Mouse (Mus musculus) urinary bladder, postnatal 10 days (tissue): ENCODE results near the gene Eno2.
"Not testable (repeated sequence)": the region's sequence is repeated elsewhere in the genome, so short reads cannot be mapped to it uniquely, and the experiment has no call there.

ENCODE experiments used
- DNase-seq: peaks from one replicate; pipeline ENCODE4 v3.0.0; 2022; ENCODE audit warnings: low spot score

The Eno2 gene

DNA sequence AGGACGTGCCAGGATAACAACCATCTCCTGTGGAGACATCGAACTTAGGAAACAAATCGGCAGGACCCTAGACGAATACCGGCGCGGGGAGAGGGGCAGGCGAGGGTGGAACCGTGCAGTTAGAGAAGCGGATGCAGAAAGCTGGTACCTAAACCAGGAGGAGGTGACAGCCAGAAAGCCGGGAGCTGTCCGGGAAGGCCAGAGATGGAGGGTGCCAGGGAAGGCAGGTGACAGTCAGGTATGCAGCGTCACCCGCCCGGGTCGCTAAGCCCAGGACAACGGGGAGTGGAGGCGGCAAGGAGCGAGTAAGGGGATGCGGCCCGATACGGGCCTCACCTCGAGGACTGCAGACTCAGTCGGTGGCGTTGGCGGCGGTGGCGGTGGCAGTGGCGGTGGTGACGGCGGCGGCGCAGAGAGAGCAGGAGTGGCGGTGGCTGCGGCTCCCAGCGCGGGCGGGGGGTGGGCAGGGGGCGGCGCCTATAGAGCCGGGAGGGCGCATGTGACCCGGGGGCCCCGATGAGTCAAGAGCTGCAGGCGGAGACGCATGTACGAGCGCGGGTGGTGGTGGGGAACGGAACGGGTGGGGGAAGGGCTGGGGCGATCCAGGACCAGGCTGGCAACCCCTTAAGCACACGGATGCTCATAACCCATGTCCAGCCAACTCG, at the start of gene Eno2:
Eno2 (minus strand) TSS at position 573 of the 665 bp plus-strand sequence.
- no peak for DNase-seq

DNA sequence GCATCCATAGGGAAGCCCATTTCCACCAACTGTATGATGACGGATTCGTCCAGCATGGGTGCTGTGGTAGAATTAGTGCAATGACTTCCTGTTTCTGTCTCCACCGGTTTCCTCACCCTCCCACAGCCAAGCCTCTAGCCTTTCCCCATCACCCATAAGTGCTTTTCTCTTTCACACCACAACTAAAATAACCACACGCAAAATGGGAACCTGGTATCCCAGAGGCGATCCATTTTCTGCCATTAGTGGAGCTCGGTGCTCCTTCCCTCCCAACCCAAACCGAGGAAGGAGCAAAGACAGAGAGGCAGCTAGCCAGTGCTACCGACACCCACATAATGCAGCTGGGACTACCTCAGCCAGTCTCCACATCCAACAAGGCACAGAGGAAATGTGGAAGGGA, 48.5 kb upstream of the Eno2 start:
- DNase-seq = no peak

- no peak for DNase-seq
Measured at GRCm38 (mm10) chr6:124817563-124817962, 48.1 kb upstream of the Eno2 start.

- DNase-seq = no peak
Measured at GRCm38 (mm10) chr6:124817125-124817524, 47.7 kb upstream of the Eno2 start.

- DNase-seq = no peak
Measured at GRCm38 (mm10) chr6:124816611-124817010, 47.1 kb upstream of the Eno2 start.

DNA sequence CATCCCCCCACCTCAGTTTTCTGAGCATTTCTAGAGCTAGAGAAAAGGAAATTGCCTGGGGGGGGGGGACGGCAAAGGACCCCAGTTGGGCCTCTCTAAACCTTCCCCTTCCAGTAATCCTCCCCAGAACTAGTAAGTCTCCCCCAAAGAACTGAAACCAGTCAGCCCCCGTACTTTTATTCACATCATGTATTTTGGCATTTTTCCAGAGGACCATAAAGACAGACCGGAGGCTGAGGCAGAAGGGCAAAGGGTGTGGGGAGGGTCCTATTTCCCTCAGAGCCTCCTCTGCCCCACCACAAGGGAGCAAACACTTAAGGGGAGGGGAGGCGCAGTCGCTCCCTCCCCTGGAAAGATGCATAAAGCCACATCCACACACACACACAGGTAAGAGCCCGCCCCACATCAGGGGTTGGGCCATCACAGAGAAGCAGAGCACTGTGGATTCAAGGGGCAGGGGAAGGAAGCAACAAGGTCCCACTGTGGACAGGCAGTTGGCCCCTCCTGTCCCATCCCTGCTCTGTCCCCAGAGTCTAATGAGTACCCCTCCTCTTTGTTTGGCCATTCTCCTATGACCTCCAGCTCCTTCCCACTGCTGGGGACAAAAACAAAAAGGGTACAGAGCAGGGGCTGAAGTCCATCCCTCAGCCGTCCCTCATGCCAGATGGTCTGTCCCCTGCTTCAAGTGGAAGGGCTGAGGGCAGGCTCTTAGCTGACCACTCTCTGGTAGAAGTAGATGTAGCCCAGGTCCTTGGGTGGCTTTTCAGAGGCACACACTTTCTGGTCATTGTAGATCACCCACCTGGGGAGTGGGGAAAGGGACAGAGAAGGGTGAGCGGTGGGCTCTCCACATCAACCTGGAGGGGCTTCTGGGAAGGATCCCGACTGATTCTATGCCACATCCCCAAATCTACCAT, 45.6 kb upstream of the Eno2 start:
- DNase-seq = no peak

- no peak for DNase-seq
Measured at GRCm38 (mm10) chr6:124814448-124814847, 45.0 kb upstream of the Eno2 start.

- peak; percentile 72 for DNase-seq
Measured at GRCm38 (mm10) chr6:124813933-124814332, 44.5 kb upstream of the Eno2 start, which contains the start of gene Tpi1. Gene Tpi1, minus strand, starts transcription at chr6:124814296.

DNA sequence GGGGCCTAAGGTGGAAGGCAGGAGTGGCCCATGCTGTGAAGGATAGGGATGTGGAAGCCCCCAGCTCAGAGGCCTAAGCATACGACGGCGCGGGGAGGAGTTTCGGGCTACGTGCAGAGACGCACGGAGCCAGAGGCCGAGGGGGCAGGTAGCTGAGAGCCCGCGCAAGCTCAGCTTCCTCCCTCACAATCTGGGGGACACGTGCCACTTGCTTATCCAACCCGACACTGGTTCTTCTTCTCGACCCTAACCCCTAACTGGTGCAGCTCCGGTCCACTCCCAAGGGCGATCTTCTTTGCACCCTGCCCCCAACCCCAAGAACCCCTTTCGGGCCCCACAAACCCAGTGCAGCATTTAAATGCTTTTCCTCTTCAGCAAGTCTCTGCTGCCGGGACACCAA, 44.0 kb upstream of the Eno2 start:
- DNase-seq = no peak

DNA sequence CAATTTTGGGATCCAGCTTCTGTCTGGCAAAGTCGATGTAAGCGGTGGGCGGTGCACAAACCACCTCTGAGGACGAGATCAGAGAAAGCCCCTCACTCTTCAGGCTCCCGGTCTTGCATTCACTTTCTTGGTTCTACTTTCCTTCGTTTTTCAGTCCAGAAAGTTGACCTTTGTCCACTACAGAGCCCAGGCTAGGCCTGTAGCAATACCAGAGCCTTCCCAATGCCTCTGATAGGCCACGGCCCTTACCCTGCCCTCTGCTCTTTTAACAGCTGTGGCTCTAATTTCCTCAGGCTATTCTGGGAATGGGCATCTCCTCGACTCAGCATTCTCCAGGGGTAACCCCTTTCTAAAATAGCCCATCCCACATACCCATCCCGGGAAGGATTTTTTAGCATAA, 43.4 kb upstream of the Eno2 start:
- no peak for DNase-seq

- no peak for DNase-seq
Measured at GRCm38 (mm10) chr6:124811701-124812560, 42.5 kb upstream of the Eno2 start.

DNA sequence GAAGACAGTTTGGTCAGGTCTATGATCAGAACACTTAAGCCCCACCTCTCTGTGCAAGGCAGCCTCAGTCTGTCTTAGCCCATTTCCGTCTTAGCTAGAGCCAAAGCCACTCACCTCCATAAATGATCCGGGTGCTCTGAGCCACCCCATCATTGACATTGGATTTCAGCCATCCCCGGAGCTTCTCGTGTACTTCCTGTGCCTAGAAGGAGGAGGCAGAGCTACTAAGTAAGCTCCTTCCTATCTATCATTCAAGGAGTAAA, 41.9 kb upstream of the Eno2 start:
- no peak for DNase-seq

DNA sequence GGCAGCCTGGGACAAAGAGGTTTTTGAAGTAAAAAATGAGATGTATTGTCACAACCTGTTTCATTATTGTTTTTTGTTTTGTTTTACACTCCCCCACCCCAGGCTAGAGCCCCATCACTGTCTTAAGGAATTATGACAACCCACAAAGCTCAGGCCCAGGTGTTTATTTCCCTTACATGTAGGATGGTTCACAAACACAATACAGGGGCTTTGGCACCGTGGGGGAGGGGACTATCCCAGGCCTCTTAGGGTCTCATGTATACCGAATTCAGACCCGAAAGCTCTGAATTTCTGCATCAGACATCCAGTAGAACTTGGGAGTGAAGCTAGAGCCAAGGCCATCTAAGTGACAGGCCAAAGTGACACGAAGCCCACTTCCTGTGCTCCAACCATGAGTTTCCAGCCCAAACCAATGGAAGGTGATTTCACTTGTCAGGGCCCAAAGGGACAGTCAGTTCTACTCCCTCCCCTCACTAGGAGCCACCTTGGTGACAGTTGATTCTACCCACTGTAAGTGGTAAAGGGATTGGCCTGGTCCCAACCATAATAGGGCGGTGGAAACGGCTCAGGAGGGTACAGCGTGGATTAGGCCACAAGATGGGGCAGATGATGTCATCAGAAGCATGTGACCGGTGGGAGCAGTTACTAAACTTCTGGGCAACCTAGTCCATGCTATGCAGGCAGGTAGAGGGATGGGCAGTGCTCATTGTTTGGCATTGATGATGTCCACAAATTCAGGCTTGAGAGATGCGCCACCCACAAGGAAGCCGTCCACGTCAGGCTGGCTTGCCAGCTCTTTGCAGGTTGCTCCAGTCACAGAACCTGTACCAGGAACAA, 41.3 kb upstream of the Eno2 start:
- DNase-seq = not testable (repeated sequence)

DNA sequence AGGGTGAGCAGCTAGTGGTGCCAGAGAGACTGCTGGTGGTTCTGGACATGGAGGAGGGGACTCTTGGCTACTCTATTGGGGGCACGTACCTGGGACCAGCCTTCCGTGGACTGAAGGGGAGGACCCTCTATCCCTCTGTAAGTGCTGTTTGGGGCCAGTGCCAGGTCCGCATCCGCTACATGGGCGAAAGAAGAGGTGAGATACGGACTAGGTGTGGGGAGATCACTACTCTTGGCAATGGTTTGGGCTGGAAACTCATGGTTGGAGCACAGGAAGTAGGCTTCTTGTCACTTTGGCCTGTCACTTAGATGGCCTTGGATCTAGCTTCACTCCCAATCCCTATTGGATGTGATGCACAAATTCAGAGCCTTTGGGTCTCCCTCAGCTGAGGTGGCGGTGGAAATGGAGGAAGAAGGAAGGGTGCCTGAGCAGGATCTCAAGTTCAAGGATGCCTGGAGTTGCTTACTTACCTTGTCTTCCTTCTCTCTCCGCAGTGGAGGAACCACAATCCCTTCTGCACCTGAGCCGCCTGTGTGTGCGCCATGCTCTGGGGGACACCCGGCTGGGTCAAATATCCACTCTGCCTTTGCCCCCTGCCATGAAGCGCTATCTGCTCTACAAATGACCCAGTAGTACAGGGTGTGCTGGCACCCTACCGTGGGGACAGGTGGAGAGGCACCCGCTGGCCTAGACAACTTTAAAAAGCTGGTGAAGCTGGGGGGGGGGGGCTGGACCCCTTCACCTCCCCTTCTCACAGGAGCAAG, 40.5 kb upstream of the Eno2 start:
- no peak for DNase-seq

DNA sequence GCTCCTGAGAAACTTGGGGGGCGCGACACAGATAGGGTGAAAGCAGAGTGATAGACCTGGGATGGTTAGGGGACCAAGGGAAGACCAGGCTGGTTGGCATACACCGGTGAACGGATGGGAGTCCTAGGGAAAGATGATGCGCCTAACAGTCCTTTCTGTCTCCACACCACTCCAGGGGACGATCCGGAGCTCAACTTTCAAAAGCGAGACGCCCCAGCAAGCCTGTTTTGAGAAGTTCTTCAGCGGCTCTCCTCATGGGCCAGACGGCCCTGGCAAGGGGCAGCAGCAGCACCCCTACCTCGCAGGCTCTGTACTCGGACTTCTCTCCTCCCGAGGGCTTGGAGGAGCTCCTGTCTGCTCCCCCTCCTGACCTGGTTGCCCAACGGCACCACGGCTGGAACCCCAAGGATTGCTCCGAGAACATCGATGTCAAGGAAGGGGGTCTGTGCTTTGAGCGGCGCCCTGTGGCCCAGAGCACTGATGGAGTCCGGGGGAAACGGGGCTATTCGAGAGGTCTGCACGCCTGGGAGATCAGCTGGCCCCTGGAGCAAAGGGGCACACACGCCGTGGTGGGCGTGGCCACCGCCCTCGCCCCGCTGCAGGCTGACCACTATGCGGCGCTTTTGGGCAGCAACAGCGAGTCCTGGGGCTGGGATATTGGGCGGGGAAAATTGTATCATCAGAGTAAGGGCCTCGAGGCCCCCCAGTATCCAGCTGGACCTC, 39.7 kb upstream of the Eno2 start:
- no peak for DNase-seq

DNA sequence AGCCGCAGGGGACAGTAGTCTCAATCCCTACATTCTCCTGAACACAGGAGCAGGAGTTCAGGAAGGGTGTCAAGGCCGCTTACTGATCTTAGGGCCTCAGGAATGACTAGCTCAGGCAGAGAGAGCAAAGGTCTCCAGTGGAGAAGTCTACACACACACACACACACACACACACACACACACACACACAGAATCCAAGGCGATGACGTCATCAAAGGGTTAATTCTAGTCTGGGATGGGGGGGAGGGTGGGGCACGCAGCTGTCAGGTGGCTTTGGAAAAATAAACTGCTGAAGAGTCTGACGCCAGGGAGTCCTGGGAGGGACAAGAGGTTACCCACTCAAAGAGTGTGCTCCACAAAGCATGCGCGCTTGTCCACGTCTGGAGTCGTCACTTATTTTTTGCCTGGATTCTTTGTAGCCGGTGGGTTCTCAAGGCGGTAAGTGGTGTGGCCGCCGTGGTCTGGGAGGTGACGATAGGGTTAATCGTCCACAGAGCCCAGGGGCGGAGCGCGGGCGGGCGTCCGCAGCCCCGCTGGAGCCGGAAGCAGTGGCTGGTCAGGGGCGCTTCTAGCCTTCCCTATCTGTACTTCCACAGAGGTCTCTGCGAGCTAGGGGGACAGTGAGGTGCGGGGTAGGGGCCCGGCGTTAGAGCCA, 39.0 kb upstream of the Eno2 start, which contains the start of gene Spsb2:
Spsb2 (plus strand) TSS at position 304 of the 655 bp plus-strand sequence.
- DNase-seq = no peak

DNA sequence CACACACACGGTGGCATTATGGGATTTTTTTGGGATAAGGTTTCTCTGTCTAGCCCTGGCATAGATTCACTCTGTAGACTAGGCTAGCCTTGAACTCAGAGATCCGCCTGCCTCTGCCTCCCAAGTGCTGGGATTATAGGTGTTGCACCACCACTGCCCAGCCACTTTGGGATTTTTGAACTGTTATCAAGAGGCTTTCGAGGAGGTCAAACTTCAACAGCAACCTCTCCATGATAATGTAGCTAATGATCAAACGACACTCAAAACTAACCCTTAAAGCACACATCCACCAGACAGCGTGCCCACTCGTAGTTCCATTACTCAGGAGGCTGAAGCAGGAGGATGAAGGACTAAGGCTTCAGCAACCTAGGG, 38.5 kb upstream of the Eno2 start:
- no peak for DNase-seq

DNA sequence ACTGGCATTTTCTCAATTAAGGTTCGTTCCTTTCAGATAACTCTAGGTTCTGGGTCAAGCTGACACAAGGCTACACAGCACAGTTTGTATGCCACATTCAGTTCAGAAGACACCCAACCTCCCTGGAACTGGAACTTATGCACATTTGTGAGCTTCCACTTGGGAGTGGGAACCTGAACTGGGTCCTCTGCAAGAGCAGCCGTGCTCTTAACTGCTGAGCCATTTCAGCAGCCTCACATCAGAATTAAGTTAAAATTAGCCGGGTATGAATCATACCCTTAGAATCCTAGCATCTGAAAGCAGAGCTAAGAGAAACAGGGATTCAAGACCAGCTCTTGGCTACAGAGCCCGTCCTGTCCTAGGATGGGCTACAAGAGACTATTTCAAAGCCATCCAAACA, 37.9 kb upstream of the Eno2 start:
- DNase-seq = no peak

- DNase-seq = no peak
Measured at GRCm38 (mm10) chr6:124806446-124807140, 37.1 kb upstream of the Eno2 start.
